Mouse (Mus musculus) kidney, embryonic 14.5 days (tissue): ENCODE results near the gene Ren1. TPM values are rescaled to one million over a fixed set of nuclear protein-coding genes. Genes with fewer than 3 reads are reported as not detected.
A peak's percentile ranks its signal among the peaks of the same experiment; 100 is the strongest.

Experiments
- ATAC-seq: fragments of 200-750 bp; cut with Nextera tagmentation; 2 replicates; pipeline ENCODE4 v1.8.0; 2017; ENCODE audit warnings: moderate number of reproducible peaks, mild to moderate bottlenecking, moderate TSS enrichment, moderate library complexity; ENCODE audit not compliant: low FRiP score, low TSS enrichment
- H3K27ac ChIP-seq: fragments of 300-500 bp; sonication (generic); 2 replicates; pipeline ENCODE4 v1.5.1; 2014; ENCODE audit warnings: low read depth, mild to moderate bottlenecking, low read length, moderate library complexity, mixed read lengths
- H3K27me3 ChIP-seq: fragments of 300-500 bp; sonication (generic); 2 replicates; pipeline ENCODE4 v1.6.1; 2014; ENCODE audit warnings: mild to moderate bottlenecking, low read length; ENCODE audit not compliant: control insufficient read depth, insufficient read depth
- H3K36me3 ChIP-seq: fragments of 300-500 bp; sonication (generic); 2 replicates; pipeline ENCODE4 v1.6.1; 2014; ENCODE audit warnings: low read length, mixed read lengths; ENCODE audit not compliant: control insufficient read depth, insufficient read depth
- H3K4me1 ChIP-seq: fragments of 300-500 bp; sonication (generic); 2 replicates; pipeline ENCODE4 v1.6.1; 2014; ENCODE audit warnings: low read length, mixed read lengths; ENCODE audit not compliant: control insufficient read depth, insufficient read depth
- H3K4me2 ChIP-seq: fragments of 300-500 bp; sonication (generic); replicated peaks from 2 replicates; pipeline ENCODE4 v1.6.1; 2014; ENCODE audit warnings: low read depth, mild to moderate bottlenecking, low read length
- H3K4me3 ChIP-seq: fragments of 300-500 bp; sonication (generic); 2 replicates; pipeline ENCODE4 v1.5.1; 2014; ENCODE audit warnings: mild to moderate bottlenecking, low read length
- H3K9ac ChIP-seq: fragments of 300-500 bp; sonication (generic); 2 replicates; pipeline ENCODE4 v1.6.1; 2014; ENCODE audit warnings: low read depth, mild to moderate bottlenecking, low read length, moderate library complexity
- H3K9me3 ChIP-seq: fragments of 300-500 bp; sonication (generic); 2 replicates; pipeline ENCODE4 v1.6.1; 2016; ENCODE audit warnings: low read length; ENCODE audit not compliant: control insufficient read depth
- WGBS: fragments of 180-500 bp; shearing (Covaris S2); extraction: QIAGEN DNeasy Blood & Tissue Kit; methylation state at CpG from one replicate; pipeline ENCODE4 v1.1.7; 2014; 5-methylcytosine and 5-hydroxymethylcytosine counted together
- polyA plus RNA-seq: library from polyadenylated mRNA; unstranded; fragments of >200 nt; fragmentation: Nextera tagmentation; extraction: Ambion mirVana; gene quantifications from 2 replicates; pipeline ENCODE4 v1.2.1, GENCODE M21; 2014

Ren1 gene
- 50.2 and 92.1 TPM in 2 replicates for polyA plus RNA-seq

GRCm38 (mm10) chr1:133350210-133350609 lies at the start of gene Ren1:
TSS of gene Ren1 (plus strand) at chr1:133350510.
- Histone ChIP-seq H3K9ac (no peak within 1 kb of the TSS), H3K4me1 (no peaks in the 10 kb centered on the region), H3K36me3 (no peaks in the 10 kb centered on the region), H3K27ac (no peak within 1 kb of the TSS), H3K9me3 (no peaks in the 10 kb centered on the region), H3K27me3 (no peaks in the 10 kb centered on the region; the same call in 1 of the 2 replicates), H3K4me3 (no peak within 1 kb of the TSS), H3K4me2 (no peak within 1 kb of the TSS)
- no peak for ATAC-seq
- WGBS: 91% methylated on average over 1 of the region's 1 CpGs

- Histone ChIP-seq H3K4me1 (0 out of 2 replicates have a peak, but pooled peaks cover 11% of the 10 kb centered on the region), H3K9ac (no peak overlapping the region), H3K27ac (no peak overlapping the region), H3K36me3 (no peaks in the 10 kb centered on the region), H3K9me3 (no peaks in the 10 kb centered on the region), H3K27me3 (peaks cover 3% of the 10 kb centered on the region), H3K4me2 (no peak overlapping the region), H3K4me3 (no peak overlapping the region)
- no peak for ATAC-seq
- 38% methylated on average over 3 of the region's 3 CpGs for WGBS
Observed at GRCm38 (mm10) chr1:133302540-133302939, 47.8 kb upstream of the Ren1 start.

- H3K4me2 ChIP-seq: no peak overlapping the region
- ATAC-seq: no peak; the same call in 1 of the 2 replicates
- H3K4me1 ChIP-seq: peaks cover 3% of the 10 kb centered on the region; the same call in 1 of the 2 replicates
- no peaks in the 10 kb centered on the region for H3K36me3 ChIP-seq
- H3K27me3 ChIP-seq: no peaks in the 10 kb centered on the region
- H3K4me3 ChIP-seq: no peak overlapping the region
- H3K9me3 ChIP-seq: no peaks in the 10 kb centered on the region
- no peak overlapping the region for H3K27ac ChIP-seq
- WGBS: 12% methylated on average over 4 of the region's 4 CpGs
- H3K9ac ChIP-seq: no peak overlapping the region
Observed at GRCm38 (mm10) chr1:133306842-133307241, 43.5 kb upstream of the Ren1 start.

GRCm38 (mm10) chr1:133307318-133307717 lies 43.0 kb upstream of the Ren1 start:
- WGBS: 14% methylated on average over 6 of the region's 6 CpGs
- no peak overlapping the region for H3K27ac ChIP-seq
- H3K9me3 ChIP-seq: no peaks in the 10 kb centered on the region
- H3K4me1 ChIP-seq: peaks cover 8% of the 10 kb centered on the region
- no peak overlapping the region for H3K4me3 ChIP-seq
- no peak for ATAC-seq
- no peaks in the 10 kb centered on the region for H3K36me3 ChIP-seq
- H3K27me3 ChIP-seq: no peaks in the 10 kb centered on the region
- no peak overlapping the region for H3K9ac ChIP-seq
- no peak overlapping the region for H3K4me2 ChIP-seq

- Histone ChIP-seq H3K4me3 (peak within 1 kb of the TSS; percentile 25), H3K9ac (peak within 1 kb of the TSS; percentile 34; the same call in 1 of the 2 replicates)
Observed at GRCm38 (mm10) chr1:133309652-133310267, 40.5 kb upstream of the Ren1 start, which contains the start of gene Golt1a. TSS of gene Golt1a (plus strand) at chr1:133309800.

GRCm38 (mm10) chr1:133311240-133311639 lies 39.1 kb upstream of the Ren1 start:
- ATAC-seq: no peak
- Histone ChIP-seq H3K27me3 (no peaks in the 10 kb centered on the region), H3K27ac (no peak overlapping the region), H3K9me3 (no peaks in the 10 kb centered on the region), H3K4me2 (no peak overlapping the region), H3K9ac (no peak overlapping the region), H3K4me1 (peaks cover 8% of the 10 kb centered on the region), H3K36me3 (no peaks in the 10 kb centered on the region), H3K4me3 (no peak overlapping the region)
- WGBS: 65% methylated on average over 4 of the region's 4 CpGs

More at GRCm38 (mm10) chr1:133309652-133310267, 40.5 kb upstream of the Ren1 start, which contains the start of gene Golt1a:
- 0 out of 2 replicates have a peak, but pooled peaks have one; percentile 46 for ATAC-seq
- peak within 1 kb of the TSS; percentile 30; the same call in 1 of the 2 replicates for H3K27ac ChIP-seq
- WGBS: 37% methylated on average over 13 of the region's 14 CpGs
- no peaks in the 10 kb centered on the region for H3K36me3 ChIP-seq
- peaks cover 8% of the 10 kb centered on the region for H3K4me1 ChIP-seq
- H3K4me2 ChIP-seq: peak within 1 kb of the TSS; percentile 25
- no peaks in the 10 kb centered on the region for H3K9me3 ChIP-seq
- no peaks in the 10 kb centered on the region for H3K27me3 ChIP-seq

GRCm38 (mm10) chr1:133311946-133312345 lies 38.4 kb upstream of the Ren1 start:
- WGBS: 30% methylated on average over 10 of the region's 10 CpGs
- ATAC-seq: no peak
- Histone ChIP-seq H3K4me2 (no peak overlapping the region), H3K9me3 (no peaks in the 10 kb centered on the region), H3K4me3 (no peak overlapping the region), H3K27me3 (no peaks in the 10 kb centered on the region), H3K27ac (no peak overlapping the region), H3K36me3 (no peaks in the 10 kb centered on the region), H3K4me1 (peaks cover 8% of the 10 kb centered on the region), H3K9ac (0 out of 2 replicates have a peak overlapping the region, but pooled peaks have one; percentile 18)

GRCm38 (mm10) chr1:133314364-133314763 lies 35.9 kb upstream of the Ren1 start:
- Histone ChIP-seq H3K27me3 (no peaks in the 10 kb centered on the region), H3K36me3 (no peaks in the 10 kb centered on the region), H3K4me3 (no peak overlapping the region), H3K4me2 (no peak overlapping the region), H3K27ac (no peak overlapping the region), H3K9me3 (no peaks in the 10 kb centered on the region), H3K9ac (no peak overlapping the region), H3K4me1 (peaks cover 8% of the 10 kb centered on the region)
- WGBS: 23% methylated on average over 8 of the region's 8 CpGs
- ATAC-seq: no peak

GRCm38 (mm10) chr1:133315775-133316174 lies 34.5 kb upstream of the Ren1 start:
- Histone ChIP-seq H3K4me3 (no peak overlapping the region), H3K4me1 (peaks cover 8% of the 10 kb centered on the region), H3K9me3 (no peaks in the 10 kb centered on the region), H3K9ac (no peak overlapping the region), H3K36me3 (no peaks in the 10 kb centered on the region), H3K27me3 (no peaks in the 10 kb centered on the region), H3K27ac (no peak overlapping the region), H3K4me2 (no peak overlapping the region)
- WGBS: 81% methylated on average over 6 of the region's 6 CpGs
- no peak for ATAC-seq
